Mouse (Mus musculus) limb, embryonic 14.5 days (tissue): ENCODE measurements around the gene Pfdn6. TPM values are rescaled to one million over a fixed set of nuclear protein-coding genes. Genes with fewer than 3 reads are reported as not detected.

Experiments used
- ATAC-seq: fragments of 200-750 bp; cut with Nextera tagmentation; 2 replicates; pipeline ENCODE4 v1.8.0; 2017; ENCODE audit warnings: low read depth, moderate number of reproducible peaks, moderate TSS enrichment; ENCODE audit not compliant: low FRiP score
- DNase-seq: peaks from one replicate; pipeline ENCODE4 v3.0.0-alpha.2; 2015; ENCODE audit warnings: low spot score
- H3K27ac ChIP-seq: fragments of 300-500 bp; sonication (generic); replicated peaks from 2 replicates; pipeline ENCODE4 v1.5.1; 2014; ENCODE audit warnings: low read depth, mild to moderate bottlenecking, low read length, moderate library complexity, mixed read lengths
- H3K27me3 ChIP-seq: fragments of 300-500 bp; sonication (generic); 2 replicates; pipeline ENCODE4 v1.6.1; 2014; ENCODE audit warnings: low read length, mixed read lengths; ENCODE audit not compliant: control insufficient read depth, insufficient read depth
- H3K36me3 ChIP-seq: fragments of 300-500 bp; sonication (generic); 2 replicates; pipeline ENCODE4 v1.6.1; 2014; ENCODE audit warnings: mild to moderate bottlenecking, low read length, moderate library complexity, mixed read lengths; ENCODE audit not compliant: control insufficient read depth, insufficient read depth
- H3K4me1 ChIP-seq: fragments of 300-500 bp; sonication (generic); 2 replicates; pipeline ENCODE4 v1.6.1; 2014; ENCODE audit warnings: antibody characterized with exemption, low read length, mixed read lengths; ENCODE audit not compliant: control insufficient read depth, insufficient read depth
- H3K4me2 ChIP-seq: fragments of 300-500 bp; sonication (generic); replicated peaks from 2 replicates; pipeline ENCODE4 v1.6.1; 2014; ENCODE audit warnings: low read depth, mild to moderate bottlenecking, low read length, moderate library complexity; ENCODE audit not compliant: severe bottlenecking
- H3K4me3 ChIP-seq: fragments of 300-500 bp; sonication (generic); replicated peaks from 2 replicates; pipeline ENCODE4 v1.5.1; 2014; ENCODE audit warnings: low read length
- H3K9ac ChIP-seq: fragments of 300-500 bp; sonication (generic); 2 replicates; pipeline ENCODE4 v1.6.1; 2014; ENCODE audit warnings: mild to moderate bottlenecking, low read depth, low read length, moderate library complexity; ENCODE audit not compliant: severe bottlenecking
- H3K9me3 ChIP-seq: fragments of 300-500 bp; sonication (generic); 2 replicates; pipeline ENCODE4 v1.6.1; 2016; ENCODE audit warnings: low read length; ENCODE audit not compliant: control insufficient read depth
- POLR2A ChIP-seq: fragments of 200-500 bp; IDR thresholded peaks from 2 replicates; pipeline ENCODE4 v1.8.0; 2012; ENCODE audit warnings: inconsistent platforms, mild to moderate bottlenecking, moderate library complexity, borderline replicate concordance; ENCODE audit not compliant: insufficient read depth, insufficient read length; ENCODE audit errors: extremely low read depth
- WGBS: fragments of 180-500 bp; shearing (Covaris S2); extraction: QIAGEN DNeasy Blood & Tissue Kit; methylation state at CpG from one replicate; pipeline ENCODE4 v1.1.7; 2014; 5-methylcytosine and 5-hydroxymethylcytosine counted together
- polyA plus RNA-seq, 2 experiments: library from polyadenylated mRNA; depleted of rRNA in 1 of 2; stranded (reverse) in 1 of 2; unstranded in 1 of 2; fragments of >200 nt; fragmentation: Nextera tagmentation in 1 of 2; extraction: Ambion mirVana in 1 of 2; gene quantifications; 2 replicates each; pipeline versions ENCODE4 v1.2.1 to v1.2.3; 2012 to 2014

Pfdn6 gene
- polyA plus RNA-seq, 2 experiments: 104 to 135 TPM

GRCm38 (mm10) chr17:33947430-33948089 is 7.4 kb upstream of the Pfdn6 start:
- no peaks in the 10 kb centered on the region for H3K27me3 ChIP-seq
- H3K4me2 ChIP-seq: no peak overlapping the region
- no peak overlapping the region for H3K27ac ChIP-seq
- no peaks in the 10 kb centered on the region for H3K9me3 ChIP-seq
- TF ChIP-seq POLR2A: no peak
- H3K4me1 ChIP-seq: peaks cover 14% of the 10 kb centered on the region
- ATAC-seq (no peak), DNase-seq (no peak)
- WGBS: 92% methylated on average over 10 of the region's 10 CpGs
- H3K4me3 ChIP-seq: no peak overlapping the region
- no peak overlapping the region for H3K9ac ChIP-seq
- H3K36me3 ChIP-seq: peaks cover 77% of the 10 kb centered on the region

- Histone ChIP-seq H3K27me3 (no peaks in the 10 kb centered on the region), H3K9me3 (no peaks in the 10 kb centered on the region), H3K36me3 (peaks cover 60% of the 10 kb centered on the region), H3K9ac (no peak overlapping the region), H3K4me1 (peaks cover 13% of the 10 kb centered on the region), H3K27ac (no peak overlapping the region), H3K4me2 (no peak overlapping the region), H3K4me3 (no peak overlapping the region)
- ATAC-seq (no peak), DNase-seq (no peak)
- TF ChIP-seq POLR2A: no peak
- 92% methylated on average over 15 of the region's 15 CpGs for WGBS
These were observed 3.3 kb upstream of the Pfdn6 start for GRCm38 (mm10) chr17:33943454-33943853.

DNA sequence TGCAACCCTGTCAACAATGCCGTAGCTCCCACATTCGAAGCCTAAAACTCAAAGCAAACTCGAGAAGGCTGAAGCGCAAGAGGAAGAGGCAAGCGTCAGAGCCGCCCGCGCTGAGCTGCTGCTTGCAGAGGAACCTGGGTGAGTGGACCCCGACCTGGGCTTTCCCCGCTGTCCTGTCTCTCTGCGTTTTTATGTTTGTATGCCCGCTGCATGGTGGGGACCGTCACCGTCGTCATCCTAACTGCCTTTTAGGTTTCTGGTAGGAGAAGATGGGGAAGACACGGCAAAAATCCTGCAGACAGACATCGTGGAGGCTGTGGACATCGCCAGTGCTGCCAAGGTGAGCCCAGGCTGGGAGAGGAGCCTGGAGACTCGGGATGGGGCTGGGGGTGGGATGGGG is 1.2 kb upstream of the Pfdn6 start:
- TF ChIP-seq POLR2A: no peak
- DNase-seq: no peak
- Histone ChIP-seq H3K4me1 (peaks cover 13% of the 10 kb centered on the region), H3K27ac (no peak overlapping the region), H3K4me2 (peak overlapping the region; percentile 90), H3K4me3 (peak overlapping the region; percentile 79), H3K27me3 (no peaks in the 10 kb centered on the region), H3K36me3 (peaks cover 62% of the 10 kb centered on the region), H3K9ac (peak overlapping the region; percentile 68), H3K9me3 (no peaks in the 10 kb centered on the region)
- 63% methylated on average over 19 of the region's 19 CpGs for WGBS
- ATAC-seq: no peak

GRCm38 (mm10) chr17:33940981-33941380 is 838 bp upstream of the Pfdn6 start:
- DNase-seq (no peak), ATAC-seq (no peak)

DNA sequence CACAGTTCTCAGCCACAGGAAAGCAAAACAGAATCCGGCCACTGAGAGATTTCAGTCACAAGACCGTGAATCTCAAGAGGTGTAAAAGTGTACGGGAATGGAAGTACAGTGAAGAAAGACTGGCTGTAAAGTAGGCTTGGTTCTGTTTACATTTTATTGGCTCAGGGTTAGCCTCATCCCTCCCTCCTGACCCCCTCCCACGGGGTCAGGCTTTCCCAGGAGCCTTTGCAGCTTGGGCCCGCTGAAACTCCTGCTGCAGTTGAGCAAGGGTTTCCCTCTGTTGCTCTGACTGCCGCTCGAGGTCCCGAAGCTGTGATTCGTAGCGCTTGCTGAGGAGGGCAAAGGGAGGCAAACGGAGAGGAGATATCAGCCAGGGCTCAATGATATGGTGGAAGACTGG is 1.4 kb downstream of the Pfdn6 start:
- H3K4me2 ChIP-seq: 0 out of 2 replicates have a peak overlapping the region, but pooled peaks have one; percentile 90
- no peak for DNase-seq
- H3K9ac ChIP-seq: no peak overlapping the region
- H3K9me3 ChIP-seq: no peaks in the 10 kb centered on the region
- no peak for TF ChIP-seq POLR2A
- WGBS: 79% methylated on average over 11 of the region's 11 CpGs
- H3K27me3 ChIP-seq: no peaks in the 10 kb centered on the region
- H3K27ac ChIP-seq: no peak overlapping the region
- ATAC-seq: no peak
- H3K4me3 ChIP-seq: peak overlapping the region; percentile 79; the same call in 1 of the 2 replicates
- H3K4me1 ChIP-seq: peaks cover 13% of the 10 kb centered on the region
- H3K36me3 ChIP-seq: peaks cover 50% of the 10 kb centered on the region

More at GRCm38 (mm10) chr17:33940981-33941380, 838 bp upstream of the Pfdn6 start:
- Histone ChIP-seq H3K4me2 (peak overlapping the region; percentile 90), H3K4me1 (peaks cover 13% of the 10 kb centered on the region), H3K36me3 (peaks cover 61% of the 10 kb centered on the region), H3K9ac (peak overlapping the region; percentile 68), H3K27me3 (no peaks in the 10 kb centered on the region), H3K4me3 (peak overlapping the region; percentile 79), H3K27ac (no peak overlapping the region), H3K9me3 (no peaks in the 10 kb centered on the region)
- WGBS: 3% methylated on average over 23 of the region's 26 CpGs
- no peak for TF ChIP-seq POLR2A
